Mouse (Mus musculus) stomach, postnatal 0 days (tissue): ENCODE results near the gene St8sia6. TPM values are rescaled to one million over a fixed set of nuclear protein-coding genes. Genes with fewer than 3 reads are reported as not detected.
"Not testable (repeated sequence)": the region's sequence is repeated elsewhere in the genome, so short reads cannot be mapped to it uniquely, and the experiment has no call there.

Experiments used
- ATAC-seq: fragments of 200-750 bp; cut with Nextera tagmentation; 2 replicates; pipeline ENCODE4 v1.8.0; 2017; ENCODE audit not compliant: low FRiP score, low TSS enrichment
- DNase-seq: peaks from one replicate; pipeline ENCODE4 v3.0.0-alpha.2; 2016; ENCODE audit warnings: low spot score
- H3K27ac ChIP-seq: fragments of 300-500 bp; sonication (generic); replicated peaks from 2 replicates; pipeline ENCODE4 v1.5.1; 2014; ENCODE audit warnings: mild to moderate bottlenecking, control low read depth
- H3K27me3 ChIP-seq: fragments of 300-500 bp; sonication (generic); 2 replicates; pipeline ENCODE4 v1.6.1; 2014; ENCODE audit warnings: low read length; ENCODE audit not compliant: control insufficient read depth, insufficient read depth
- H3K36me3 ChIP-seq: fragments of 300-500 bp; sonication (generic); 2 replicates; pipeline ENCODE4 v1.6.1; 2014; ENCODE audit warnings: low read length, mixed read lengths; ENCODE audit not compliant: control insufficient read depth, insufficient read depth
- H3K4me1 ChIP-seq: fragments of 300-500 bp; sonication (generic); replicated peaks from 2 replicates; pipeline ENCODE4 v1.6.1; 2014; ENCODE audit warnings: antibody characterized with exemption; ENCODE audit not compliant: control insufficient read depth, insufficient read depth
- H3K4me2 ChIP-seq: fragments of 300-500 bp; sonication (generic); replicated peaks from 2 replicates; pipeline ENCODE4 v1.6.1; 2014; ENCODE audit warnings: low read depth, mild to moderate bottlenecking, control low read depth, moderate library complexity
- H3K4me3 ChIP-seq: fragments of 300-500 bp; sonication (generic); 2 replicates; pipeline ENCODE4 v1.5.1; 2014; ENCODE audit warnings: low read depth, low read length, control low read depth
- H3K9ac ChIP-seq: fragments of 300-500 bp; sonication (generic); 2 replicates; pipeline ENCODE4 v1.6.1; 2014; ENCODE audit warnings: mild to moderate bottlenecking, low read length, control low read depth, mixed read lengths
- H3K9me3 ChIP-seq: fragments of 300-500 bp; sonication (generic); 2 replicates; pipeline ENCODE4 v1.6.1; 2016; ENCODE audit warnings: low read length; ENCODE audit not compliant: control insufficient read depth
- CTCF ChIP-seq: IDR thresholded peaks from 2 replicates; pipeline ENCODE4 v1.5.1; 2016; ENCODE audit warnings: antibody characterized with exemption, low read depth, mild to moderate bottlenecking, moderate library complexity
- EP300 ChIP-seq: optimal IDR thresholded peaks from 2 replicates; pipeline ENCODE3; 2016; ENCODE audit warnings: antibody characterized with exemption
- WGBS: fragments of 180-500 bp; shearing (Covaris S2); extraction: QIAGEN DNeasy Blood & Tissue Kit; methylation state at CpG from one replicate; pipeline ENCODE4 v1.1.7; 2014; 5-methylcytosine and 5-hydroxymethylcytosine counted together
- polyA plus RNA-seq: library from polyadenylated mRNA; unstranded; fragments of >200 nt; fragmentation: Nextera tagmentation; extraction: Ambion mirVana; gene quantifications from 2 replicates; pipeline ENCODE4 v1.2.1, GENCODE M21; 2015

The St8sia6 gene
- polyA plus RNA-seq, 1 experiment from 2014 or later: 1.1 TPM

DNA sequence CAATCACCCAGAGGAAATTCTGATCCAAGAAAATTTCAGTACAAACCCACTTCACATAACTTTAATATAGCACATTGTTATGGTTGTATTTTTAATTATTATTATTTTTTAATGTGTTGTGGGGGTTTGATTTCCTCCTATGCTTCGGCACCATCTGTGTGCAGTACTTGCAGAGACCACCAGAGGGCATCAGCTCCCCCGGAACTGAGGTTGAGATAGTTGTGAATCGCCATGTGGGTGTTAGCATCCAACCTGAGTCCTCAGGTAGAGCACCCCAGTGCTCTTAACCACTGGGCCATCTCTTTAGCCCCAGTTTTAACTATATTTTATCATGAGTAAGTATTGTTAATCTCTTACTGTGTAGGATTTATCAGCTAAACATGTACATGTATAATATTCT is 120.9 kb downstream of the St8sia6 start:
- TF ChIP-seq EP300 (no peak), CTCF (peak; percentile 69)
- DNase-seq (peak; percentile 17), ATAC-seq (no peak)
- no peak overlapping the region for H3K4me3 ChIP-seq
- H3K9ac ChIP-seq: no peak overlapping the region
- H3K27ac ChIP-seq: no peak overlapping the region
- H3K9me3 ChIP-seq: no peaks in the 10 kb centered on the region
- WGBS: 70% methylated on average over 3 of the region's 3 CpGs
- H3K4me1 ChIP-seq: no peaks in the 10 kb centered on the region
- H3K36me3 ChIP-seq: no peaks in the 10 kb centered on the region
- H3K4me2 ChIP-seq: no peak overlapping the region
- H3K27me3 ChIP-seq: no peaks in the 10 kb centered on the region

GRCm38 (mm10) chr2:13672426-13672825 is 121.4 kb downstream of the St8sia6 start:
- Histone ChIP-seq H3K27me3 (no peaks in the 10 kb centered on the region), H3K4me2 (no peak overlapping the region), H3K4me3 (no peak overlapping the region), H3K9ac (no peak overlapping the region), H3K36me3 (no peaks in the 10 kb centered on the region), H3K4me1 (no peaks in the 10 kb centered on the region), H3K9me3 (no peaks in the 10 kb centered on the region), H3K27ac (no peak overlapping the region)
- TF ChIP-seq EP300 (no peak), CTCF (no peak)
- ATAC-seq (no peak), DNase-seq (no peak)
- WGBS: 79% methylated on average over 12 of the region's 12 CpGs

GRCm38 (mm10) chr2:13634866-13635265 is 159.0 kb downstream of the St8sia6 start:
- H3K27me3 ChIP-seq: no peaks in the 10 kb centered on the region
- H3K4me1 ChIP-seq: no peaks in the 10 kb centered on the region
- WGBS: 81% methylated on average over 1 of the region's 1 CpGs
- TF ChIP-seq EP300: no peak
- peak; percentile 54 for TF ChIP-seq CTCF
- no peaks in the 10 kb centered on the region for H3K9me3 ChIP-seq
- no peak overlapping the region for H3K9ac ChIP-seq
- no peak overlapping the region for H3K4me2 ChIP-seq
- ATAC-seq: no peak
- H3K27ac ChIP-seq: no peak overlapping the region
- H3K4me3 ChIP-seq: no peak overlapping the region
- no peak for DNase-seq
- no peaks in the 10 kb centered on the region for H3K36me3 ChIP-seq

GRCm38 (mm10) chr2:13630136-13630832 is 163.6 kb downstream of the St8sia6 start:
- Histone ChIP-seq H3K9ac (no peak overlapping the region), H3K27ac (no peak overlapping the region), H3K4me2 (no peak overlapping the region), H3K4me3 (no peak overlapping the region), H3K27me3 (no peaks in the 10 kb centered on the region), H3K36me3 (no peaks in the 10 kb centered on the region), H3K9me3 (no peaks in the 10 kb centered on the region), H3K4me1 (no peaks in the 10 kb centered on the region)
- DNase-seq (no peak), ATAC-seq (no peak)
- 75% methylated on average over 7 of the region's 7 CpGs for WGBS
- TF ChIP-seq CTCF: no peak
- no peak for TF ChIP-seq EP300

DNA sequence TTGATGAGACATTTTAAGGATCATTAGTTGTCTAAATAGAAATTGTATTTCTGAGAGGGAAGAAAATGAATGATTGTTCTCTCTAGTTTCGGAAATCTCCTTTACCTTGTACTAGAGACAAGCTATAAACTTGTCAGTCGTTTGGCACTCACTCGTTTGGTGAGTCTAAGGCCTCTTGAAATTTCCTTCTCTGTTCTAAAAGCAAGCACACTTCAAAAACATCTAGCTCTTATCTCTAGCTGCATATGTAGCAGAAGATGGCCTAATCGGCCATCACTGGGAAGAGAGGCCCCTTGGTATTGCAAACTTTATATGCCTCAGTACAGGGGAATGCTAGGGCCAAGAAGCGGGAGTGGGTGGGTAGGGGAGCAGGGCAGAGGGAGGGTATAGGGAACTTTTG is 190.2 kb downstream of the St8sia6 start:
- 57% methylated on average over 4 of the region's 5 CpGs for WGBS
- not testable (repeated sequence) for ATAC-seq, H3K4me3 ChIP-seq

GRCm38 (mm10) chr2:13603093-13603492 is 190.8 kb downstream of the St8sia6 start:
- ATAC-seq (no peak), DNase-seq (no peak)
- Histone ChIP-seq H3K36me3 (no peaks in the 10 kb centered on the region), H3K9ac (no peak overlapping the region), H3K4me1 (no peaks in the 10 kb centered on the region), H3K27me3 (no peaks in the 10 kb centered on the region), H3K9me3 (no peaks in the 10 kb centered on the region), H3K4me3 (no peak overlapping the region), H3K4me2 (no peak overlapping the region), H3K27ac (no peak overlapping the region)
- TF ChIP-seq CTCF: no peak
- no peak for TF ChIP-seq EP300

More for the DNA sequence above, 190.2 kb downstream of the St8sia6 start:
- not testable (repeated sequence) for H3K27ac ChIP-seq, H3K4me1 ChIP-seq, H3K9me3 ChIP-seq, H3K36me3 ChIP-seq, DNase-seq, H3K27me3 ChIP-seq, H3K9ac ChIP-seq, H3K4me2 ChIP-seq

Other genes starting within 250 kb of the St8sia6 start
- 6.9 and 7.2 TPM in 2 replicates for gene Trdmt1, start 249.4 kb downstream of the St8sia6 start, polyA plus RNA-seq
- 287 and 331 TPM in 2 replicates for gene Vim, start 220.1 kb downstream of the St8sia6 start, polyA plus RNA-seq